Mouse (Mus musculus) intestine, embryonic 15.5 days (tissue): ENCODE results near the gene Rab3ip. TPM values are rescaled to one million over a fixed set of nuclear protein-coding genes. Genes with fewer than 3 reads are reported as not detected.
A peak's percentile ranks its signal among the peaks of the same experiment; 100 is the strongest.

Experiments
- ATAC-seq: fragments of 200-750 bp; cut with Nextera tagmentation; 2 replicates; pipeline ENCODE4 v1.8.0; 2017; ENCODE audit warnings: moderate TSS enrichment, moderate library complexity
- H3K27ac ChIP-seq: fragments of 300-500 bp; sonication (generic); 2 replicates; pipeline ENCODE4 v1.5.1; 2015; ENCODE audit warnings: mild to moderate bottlenecking, inconsistent platforms
- H3K27me3 ChIP-seq: fragments of 300-500 bp; sonication (generic); replicated peaks from 2 replicates; pipeline ENCODE4 v1.6.1; 2015; ENCODE audit warnings: inconsistent platforms
- H3K36me3 ChIP-seq: fragments of 300-500 bp; sonication (generic); 2 replicates; pipeline ENCODE4 v1.6.1; 2015; ENCODE audit warnings: inconsistent platforms
- H3K4me1 ChIP-seq: fragments of 300-500 bp; sonication (generic); replicated peaks from 2 replicates; pipeline ENCODE4 v1.6.1; 2015; ENCODE audit warnings: inconsistent platforms
- H3K4me2 ChIP-seq: fragments of 300-500 bp; sonication (generic); replicated peaks from 2 replicates; pipeline ENCODE4 v1.6.1; 2015; ENCODE audit warnings: mild to moderate bottlenecking, inconsistent platforms
- H3K4me3 ChIP-seq: fragments of 300-500 bp; sonication (generic); replicated peaks from 2 replicates; pipeline ENCODE4 v1.5.1; 2015; ENCODE audit warnings: inconsistent platforms
- H3K9ac ChIP-seq: fragments of 300-500 bp; sonication (generic); 2 replicates; pipeline ENCODE4 v1.6.1; 2015; ENCODE audit warnings: inconsistent platforms
- H3K9me3 ChIP-seq: fragments of 300-500 bp; sonication (generic); 2 replicates; pipeline ENCODE4 v1.6.1; 2016; ENCODE audit warnings: inconsistent platforms
- WGBS: fragments of 180-500 bp; shearing (Covaris S2); methylation state at CpG from one replicate; pipeline ENCODE4 v1.1.7; 2015; 5-methylcytosine and 5-hydroxymethylcytosine counted together
- polyA plus RNA-seq: library from polyadenylated mRNA; unstranded; fragments of >200 nt; fragmentation: Nextera tagmentation; extraction: Ambion mirVana; gene quantifications from 2 replicates; pipeline ENCODE4 v1.2.1, GENCODE M21; 2015

Gene Rab3ip
- polyA plus RNA-seq, 1 experiment from 2014 or later: 34.3 TPM

DNA sequence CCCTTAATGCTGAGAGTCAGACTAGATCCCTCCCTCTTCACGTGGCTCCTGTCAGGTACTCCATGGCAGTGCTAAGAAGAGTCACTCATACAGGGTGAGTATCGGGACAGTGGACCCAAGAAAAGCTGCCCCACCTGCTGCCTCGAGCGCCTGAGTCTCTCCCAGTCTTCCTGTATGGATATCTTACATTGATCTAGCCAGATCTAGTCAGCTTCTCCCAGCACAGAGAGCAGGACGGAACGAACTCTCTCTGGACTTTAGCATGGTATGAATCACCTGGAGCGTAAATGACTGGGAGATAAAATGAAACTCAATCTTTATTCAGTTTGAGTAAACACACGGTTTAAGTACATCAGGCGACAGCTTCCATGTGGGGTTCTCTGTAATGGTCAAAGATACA is 76.1 kb downstream of the Rab3ip start:
- Histone ChIP-seq H3K4me1 (peaks cover 9% of the 10 kb centered on the region), H3K4me3 (no peak overlapping the region), H3K36me3 (no peaks in the 10 kb centered on the region), H3K27me3 (no peaks in the 10 kb centered on the region), H3K4me2 (peak overlapping the region; percentile 14), H3K27ac (peak overlapping the region; percentile 68), H3K9me3 (no peaks in the 10 kb centered on the region), H3K9ac (no peak overlapping the region)
- 56% methylated on average over 9 of the region's 9 CpGs for WGBS
- ATAC-seq: peak; percentile 91

DNA sequence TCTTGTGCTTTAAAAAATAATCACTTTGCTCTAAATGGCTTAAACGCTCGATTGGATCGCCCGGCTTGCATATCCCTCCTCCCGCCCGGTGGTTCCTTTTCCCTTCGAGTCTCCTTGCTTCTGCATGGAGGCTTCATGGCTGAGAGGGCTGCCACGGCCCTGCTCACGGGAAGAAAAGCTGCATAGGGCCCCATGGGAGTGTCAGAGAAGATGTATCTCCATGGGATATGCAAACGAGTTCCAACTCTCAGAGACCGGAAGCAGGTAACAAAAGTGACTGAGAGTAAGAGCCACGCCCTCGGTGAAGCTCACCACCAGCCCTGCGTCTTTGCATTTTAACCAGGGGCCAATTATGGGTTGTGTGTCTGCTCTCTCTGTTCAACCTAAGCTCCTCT is 78.6 kb downstream of the Rab3ip start:
- 56% methylated on average over 14 of the region's 14 CpGs for WGBS
- Histone ChIP-seq H3K4me2 (no peak overlapping the region), H3K27ac (no peak overlapping the region), H3K27me3 (no peaks in the 10 kb centered on the region), H3K36me3 (no peaks in the 10 kb centered on the region), H3K9ac (no peak overlapping the region), H3K9me3 (no peaks in the 10 kb centered on the region), H3K4me1 (peaks cover 9% of the 10 kb centered on the region), H3K4me3 (no peak overlapping the region)
- ATAC-seq: no peak

DNA sequence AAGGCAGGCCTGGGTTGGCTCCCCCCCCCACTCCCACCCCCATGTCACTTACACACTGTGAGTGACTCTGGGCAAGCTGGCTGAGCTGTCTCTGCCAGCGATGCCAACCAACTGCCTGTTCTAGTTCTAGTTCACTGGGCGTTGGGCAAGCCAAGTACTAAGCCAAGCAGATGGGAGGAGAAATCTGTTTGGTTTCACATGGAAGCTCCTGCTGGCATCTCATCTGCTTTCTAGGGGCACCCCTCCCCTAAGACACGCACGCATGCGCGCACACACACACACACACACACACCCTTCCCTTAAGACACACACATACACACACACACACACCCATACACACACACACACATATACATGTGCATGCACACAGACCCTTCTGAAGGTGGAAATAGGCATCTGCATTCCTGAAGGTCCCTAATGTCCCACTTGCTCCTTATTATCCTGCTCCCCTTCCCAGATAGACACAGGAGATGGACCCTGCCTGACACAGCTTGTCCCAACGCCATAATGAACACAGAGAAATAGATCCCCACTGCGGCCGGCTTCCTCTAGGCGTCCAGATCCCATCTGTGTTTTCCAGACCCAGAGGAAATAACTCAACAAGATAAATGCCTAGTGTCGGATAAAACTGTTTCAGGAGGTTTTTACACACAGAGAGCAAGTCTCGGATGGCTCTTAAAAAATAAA is 79.1 kb downstream of the Rab3ip start:
- Histone ChIP-seq H3K4me1 (peaks cover 9% of the 10 kb centered on the region), H3K27ac (no peak overlapping the region), H3K27me3 (no peaks in the 10 kb centered on the region), H3K9me3 (no peaks in the 10 kb centered on the region), H3K9ac (no peak overlapping the region), H3K36me3 (no peaks in the 10 kb centered on the region), H3K4me3 (no peak overlapping the region), H3K4me2 (no peak overlapping the region)
- WGBS: 67% methylated on average over 12 of the region's 12 CpGs
- ATAC-seq: no peak

DNA sequence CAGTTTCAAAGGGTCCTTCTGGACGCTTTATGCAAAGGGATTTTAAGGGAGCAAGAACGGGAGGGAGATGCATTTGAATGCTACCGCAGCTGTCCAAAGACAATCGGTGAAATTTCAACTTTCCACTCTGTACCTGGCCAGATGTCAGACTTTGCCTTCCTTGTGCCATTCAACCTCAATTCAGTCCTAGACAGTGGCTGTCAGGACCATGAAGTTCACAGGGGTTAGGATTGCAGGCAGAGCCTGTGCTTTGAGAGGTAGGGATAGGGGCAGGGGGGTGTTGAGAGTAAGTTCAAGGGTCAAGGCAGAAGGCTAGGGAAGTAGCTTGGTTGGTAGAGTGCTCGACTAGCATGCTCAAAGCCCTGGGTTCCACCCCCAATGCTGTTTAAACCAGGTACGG is 79.8 kb downstream of the Rab3ip start:
- no peak for ATAC-seq
- Histone ChIP-seq H3K27ac (no peak overlapping the region), H3K4me2 (no peak overlapping the region), H3K9ac (no peak overlapping the region), H3K27me3 (no peaks in the 10 kb centered on the region), H3K9me3 (no peaks in the 10 kb centered on the region), H3K4me3 (no peak overlapping the region), H3K4me1 (peaks cover 9% of the 10 kb centered on the region), H3K36me3 (no peaks in the 10 kb centered on the region)
- 90% methylated on average over 6 of the region's 6 CpGs for WGBS

Other genes starting within 250 kb of the Rab3ip start
- gene Myrfl, start 53.9 kb downstream of the Rab3ip start, polyA plus RNA-seq: 7.9 and 8.2 TPM in 2 replicates
- gene Gm10271, start 21.8 kb upstream of the Rab3ip start, polyA plus RNA-seq: not detected in 2 replicates
- gene Best3, start 35.5 kb upstream of the Rab3ip start, polyA plus RNA-seq: not detected in 2 replicates
- gene Lrrc10, start 94.6 kb upstream of the Rab3ip start, polyA plus RNA-seq: not detected in 2 replicates
- gene Cct2, start 113.0 kb upstream of the Rab3ip start, polyA plus RNA-seq: 238 and 258 TPM in 2 replicates
- gene Frs2, start 197.8 kb upstream of the Rab3ip start, polyA plus RNA-seq: 14.2 and 16.8 TPM in 2 replicates